Mouse (Mus musculus): ENCODE data around the gene Nkd1. TPM values are rescaled to one million over a fixed set of nuclear protein-coding genes. Genes with fewer than 3 reads are reported as not detected.

Nkd1 gene
- polyA plus RNA-seq, 1 experiment from 2014 or later, result 122 TPM

DNA sequence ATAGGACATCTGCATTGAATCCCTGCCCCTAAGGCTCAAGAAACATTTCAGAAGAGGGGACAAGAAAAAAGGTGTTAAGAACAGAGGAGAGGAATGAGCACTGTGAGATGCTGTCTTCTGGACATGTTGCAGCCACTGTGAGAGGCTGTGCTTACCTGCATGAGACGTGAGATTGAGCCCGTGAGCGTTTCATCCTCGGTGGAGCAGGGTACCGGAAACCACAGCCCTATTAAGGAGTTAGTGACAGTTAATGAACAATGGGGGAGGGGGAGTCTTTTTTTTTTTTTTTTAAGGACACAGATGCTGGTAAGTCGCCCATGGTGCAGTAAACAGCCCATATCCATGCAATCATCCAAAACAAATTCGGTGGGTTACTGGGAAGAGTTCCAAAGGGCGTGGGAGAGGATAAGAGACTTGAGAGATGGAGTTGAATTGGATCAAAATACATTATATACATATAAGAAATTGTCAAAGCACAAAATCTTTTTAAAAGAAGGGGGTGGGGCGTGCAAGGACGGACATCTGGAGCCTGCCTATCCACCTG lies 82.4 kb downstream of the Nkd1 start:
- WGBS, result 4% methylated on average over 10 of the region's 10 CpGs

DNA sequence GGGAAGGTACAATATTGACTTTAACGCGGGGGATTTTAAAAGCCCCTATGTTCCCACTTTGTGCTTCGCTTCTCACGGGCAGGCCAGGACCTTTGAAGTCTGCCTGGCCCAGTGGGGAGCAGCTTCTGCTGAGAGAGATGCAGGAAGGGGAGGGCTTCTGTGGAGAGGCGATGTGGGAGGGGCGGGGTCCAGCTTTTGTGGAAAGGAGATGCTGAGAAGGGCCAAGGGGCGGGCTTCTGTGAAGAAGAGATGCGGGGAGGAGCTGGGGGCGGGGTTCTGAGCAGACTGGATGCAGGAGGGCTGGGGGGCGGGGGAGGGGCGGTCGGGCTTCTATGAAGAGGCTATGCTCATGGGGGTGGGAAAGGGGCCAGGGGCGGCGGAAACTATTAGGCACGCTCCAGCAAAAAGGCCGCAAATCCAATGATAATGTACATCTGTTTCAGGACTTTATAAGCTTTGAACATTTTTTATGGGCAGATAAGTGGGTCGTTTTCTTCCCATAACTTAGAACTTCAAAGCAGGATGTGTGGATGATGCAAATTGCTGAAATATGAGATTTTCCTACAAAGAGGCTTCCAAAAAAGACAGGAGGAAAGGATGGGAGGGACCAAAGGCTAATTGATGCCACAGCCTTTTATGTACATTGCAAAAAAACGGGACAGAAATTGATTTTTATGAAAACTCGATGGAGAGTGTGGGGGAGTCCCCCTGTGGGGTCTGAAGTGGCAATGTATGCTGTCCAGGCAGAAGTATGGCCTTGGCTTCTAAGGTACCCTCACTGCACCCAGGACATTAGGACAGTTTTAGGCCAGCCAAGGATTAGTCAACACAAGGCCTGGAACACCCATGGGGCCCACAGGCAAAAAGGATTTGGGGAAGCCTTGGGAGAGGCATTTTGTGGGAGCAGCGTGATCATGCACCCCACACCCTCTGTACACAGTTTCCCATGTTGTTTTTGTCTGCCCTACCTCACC lies 83.2 kb downstream of the Nkd1 start:
- peak overlapping the region; percentile 30 for H3K4me3 ChIP-seq
- ATAC-seq (ENCODE audit: insufficient number of reproducible peaks, insufficient read depth, low FRiP score, low TSS enrichment, low read depth), result peak; percentile 73
- peak overlapping the region; percentile 62 for H3K4me2 ChIP-seq
- H3K9me3 ChIP-seq, result no peaks in the 10 kb centered on the region
- 6% methylated on average over 20 of the region's 20 CpGs for WGBS
- no peaks in the 10 kb centered on the region for H3K36me3 ChIP-seq
- H3K27me3 ChIP-seq, result no peaks in the 10 kb centered on the region
- peak overlapping the region; percentile 60 for H3K27ac ChIP-seq
- peak overlapping the region; percentile 37; the same call in 1 of the 2 replicates for H3K9ac ChIP-seq
- H3K4me1 ChIP-seq, result peaks cover 30% of the 10 kb centered on the region

More for the DNA sequence above, 82.4 kb downstream of the Nkd1 start:
- Histone ChIP-seq H3K36me3 (no peaks in the 10 kb centered on the region), H3K4me1 (peaks cover 38% of the 10 kb centered on the region), H3K9me3 (no peaks in the 10 kb centered on the region), H3K27ac (0 out of 2 replicates have a peak overlapping the region, but pooled peaks have one; percentile 51), H3K27me3 (no peaks in the 10 kb centered on the region), H3K4me3 (peak overlapping the region; percentile 30), H3K9ac (peak overlapping the region; percentile 37; the same call in 1 of the 2 replicates), H3K4me2 (peak overlapping the region; percentile 62)
- no peak for ATAC-seq (ENCODE audit: insufficient number of reproducible peaks, insufficient read depth, low FRiP score, low TSS enrichment, low read depth)

DNA sequence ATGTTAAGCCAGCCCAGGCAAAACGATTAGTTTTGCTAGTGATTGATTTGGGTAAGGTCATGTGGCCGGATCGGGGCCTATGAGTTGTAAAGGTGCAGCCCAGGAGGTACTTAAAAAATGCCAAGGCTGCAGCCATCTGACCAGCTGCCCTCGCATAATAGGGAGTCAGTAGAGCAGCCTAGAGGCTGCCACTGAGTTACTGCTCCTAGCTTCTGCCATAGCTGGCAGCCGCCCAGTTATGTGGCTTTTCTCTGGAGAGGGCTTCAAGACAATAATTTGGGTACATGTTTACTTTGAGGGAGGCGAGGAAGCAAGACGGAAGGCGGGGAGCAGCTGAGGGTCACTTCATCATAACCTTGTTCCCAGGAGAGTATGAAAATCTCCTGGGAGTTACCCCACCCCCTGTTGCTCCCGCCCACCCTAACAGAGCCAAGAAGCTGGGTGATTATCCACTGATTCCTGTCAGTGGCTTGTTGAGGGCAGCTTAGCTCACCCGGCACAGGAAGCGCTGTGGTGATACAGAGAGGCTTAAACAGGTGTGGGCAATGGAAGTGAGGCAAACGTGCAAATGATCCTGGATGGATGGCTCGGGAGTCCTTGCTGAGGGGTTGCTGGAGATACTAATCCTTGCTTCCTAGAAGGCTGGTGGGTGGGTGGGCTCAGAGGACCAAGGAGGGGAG lies 84.3 kb downstream of the Nkd1 start:
- H3K4me1 ChIP-seq, result peaks cover 30% of the 10 kb centered on the region
- no peak for ATAC-seq (ENCODE audit: insufficient number of reproducible peaks, insufficient read depth, low FRiP score, low TSS enrichment, low read depth)
- H3K9me3 ChIP-seq, result no peaks in the 10 kb centered on the region
- WGBS, result 39% methylated on average over 13 of the region's 13 CpGs
- peak overlapping the region; percentile 60; the same call in 1 of the 2 replicates for H3K27ac ChIP-seq
- no peak overlapping the region for H3K9ac ChIP-seq
- H3K4me2 ChIP-seq, result no peak overlapping the region
- H3K27me3 ChIP-seq, result no peaks in the 10 kb centered on the region
- H3K4me3 ChIP-seq, result no peak overlapping the region
- H3K36me3 ChIP-seq, result no peaks in the 10 kb centered on the region

DNA sequence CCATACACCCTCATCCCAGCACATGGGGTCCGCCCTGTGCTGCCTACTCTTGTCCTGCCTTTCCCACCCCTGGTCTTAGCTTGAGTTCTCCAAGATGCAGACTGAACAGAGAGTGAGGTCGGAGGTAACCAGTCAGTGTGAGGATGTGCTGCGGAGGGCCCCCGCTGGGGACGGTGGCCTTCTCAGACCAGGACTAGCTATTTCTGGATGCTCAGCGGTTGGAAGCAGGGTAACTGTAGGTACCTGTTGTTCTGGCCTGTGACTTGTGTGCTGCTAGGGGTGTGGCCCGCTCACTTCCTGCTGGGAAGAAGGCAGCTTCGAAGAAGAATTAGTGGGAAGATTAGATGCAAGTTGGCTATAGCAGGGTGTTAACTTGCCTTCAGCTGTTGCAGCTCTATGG lies 87.9 kb downstream of the Nkd1 start:
- H3K4me3 ChIP-seq, result no peak overlapping the region
- H3K4me2 ChIP-seq, result no peak overlapping the region
- H3K4me1 ChIP-seq, result peaks cover 25% of the 10 kb centered on the region
- no peak for ATAC-seq (ENCODE audit: insufficient number of reproducible peaks, insufficient read depth, low FRiP score, low TSS enrichment, low read depth)
- H3K36me3 ChIP-seq, result no peaks in the 10 kb centered on the region
- H3K27me3 ChIP-seq, result no peaks in the 10 kb centered on the region
- no peak overlapping the region for H3K9ac ChIP-seq
- WGBS, result 80% methylated on average over 8 of the region's 8 CpGs
- no peak overlapping the region for H3K27ac ChIP-seq
- H3K9me3 ChIP-seq, result no peaks in the 10 kb centered on the region

DNA sequence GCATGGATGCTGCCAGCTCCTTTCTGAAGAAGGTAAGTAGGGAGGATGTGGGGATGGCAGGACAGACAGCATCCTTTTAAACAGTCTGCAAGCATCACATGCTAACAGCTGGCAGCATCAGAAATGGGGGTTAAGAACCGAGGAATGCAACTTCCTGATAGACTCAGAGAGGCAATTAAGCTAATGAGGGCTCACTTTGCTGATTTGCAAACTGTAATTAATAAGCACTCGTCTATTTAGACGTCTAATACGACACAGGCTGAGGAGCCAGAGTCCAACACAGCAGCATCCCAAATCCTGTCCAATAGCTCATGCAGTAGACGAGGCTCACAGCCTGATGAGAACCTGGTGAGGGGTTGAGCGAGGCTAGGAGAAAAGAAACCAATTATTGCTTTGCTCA lies 89.1 kb downstream of the Nkd1 start:
- no peaks in the 10 kb centered on the region for H3K27me3 ChIP-seq
- H3K9ac ChIP-seq, result no peak overlapping the region
- no peaks in the 10 kb centered on the region for H3K9me3 ChIP-seq
- WGBS, result 41% methylated on average over 6 of the region's 6 CpGs
- H3K4me1 ChIP-seq, result peaks cover 14% of the 10 kb centered on the region
- no peaks in the 10 kb centered on the region for H3K36me3 ChIP-seq
- H3K4me3 ChIP-seq, result no peak overlapping the region
- no peak overlapping the region for H3K4me2 ChIP-seq
- no peak for ATAC-seq (ENCODE audit: insufficient number of reproducible peaks, insufficient read depth, low FRiP score, low TSS enrichment, low read depth)
- H3K27ac ChIP-seq, result no peak overlapping the region

DNA sequence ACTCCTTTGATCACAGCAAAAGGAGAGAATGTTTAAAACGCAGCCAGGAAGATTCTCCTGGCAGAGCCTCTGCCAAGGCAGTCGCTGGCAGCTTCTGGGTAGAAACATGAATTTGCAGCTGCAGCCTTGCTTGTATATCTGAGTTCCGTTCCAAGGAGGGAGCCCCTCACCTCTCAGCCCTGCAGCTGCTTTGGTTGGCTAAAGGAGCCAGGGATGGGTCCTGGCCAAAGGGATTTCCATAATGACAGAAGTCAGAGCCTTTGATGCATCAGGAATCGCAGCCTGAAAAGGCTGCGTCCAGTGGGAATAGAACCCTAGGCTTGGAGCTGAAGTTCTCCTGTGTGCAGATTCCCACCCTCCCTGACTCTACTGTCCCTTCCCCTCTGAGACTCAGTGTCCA lies 93.8 kb downstream of the Nkd1 start:
- no peak for ATAC-seq (ENCODE audit: insufficient number of reproducible peaks, insufficient read depth, low FRiP score, low TSS enrichment, low read depth)
- no peak overlapping the region for H3K27ac ChIP-seq
- no peak overlapping the region for H3K9ac ChIP-seq
- H3K4me1 ChIP-seq, result peaks cover 7% of the 10 kb centered on the region; the same call in 1 of the 2 replicates
- no peaks in the 10 kb centered on the region for H3K9me3 ChIP-seq
- no peak overlapping the region for H3K4me3 ChIP-seq
- H3K27me3 ChIP-seq, result peaks cover 5% of the 10 kb centered on the region; the same call in 1 of the 2 replicates
- 72% methylated on average over 5 of the region's 5 CpGs for WGBS
- no peaks in the 10 kb centered on the region for H3K36me3 ChIP-seq
- H3K4me2 ChIP-seq, result no peak overlapping the region

DNA sequence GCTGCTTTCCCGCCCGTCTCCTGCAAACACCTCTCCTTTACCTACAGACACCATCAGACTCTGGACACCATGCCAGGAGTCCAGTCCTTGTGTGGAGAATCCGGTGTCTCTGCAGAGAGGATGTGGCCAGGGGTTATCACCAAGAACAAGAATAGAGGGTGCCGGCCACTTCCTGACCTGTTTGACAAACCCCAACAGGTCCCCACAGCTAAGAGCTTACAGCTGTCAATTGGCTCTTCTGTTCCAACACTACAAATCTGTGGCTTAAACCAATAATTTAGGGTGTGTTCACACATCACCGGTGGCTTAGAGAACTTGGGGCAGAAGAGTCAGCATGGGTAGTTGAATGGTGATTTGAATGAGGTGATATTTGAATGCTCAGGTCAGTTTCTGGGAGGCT lies 97.5 kb downstream of the Nkd1 start:
- H3K9ac ChIP-seq, result no peak overlapping the region
- ATAC-seq (ENCODE audit: insufficient number of reproducible peaks, insufficient read depth, low FRiP score, low TSS enrichment, low read depth), result no peak
- no peaks in the 10 kb centered on the region for H3K9me3 ChIP-seq
- peaks cover 16% of the 10 kb centered on the region for H3K27me3 ChIP-seq
- no peak overlapping the region for H3K4me3 ChIP-seq
- H3K27ac ChIP-seq, result no peak overlapping the region
- H3K4me1 ChIP-seq, result no peaks in the 10 kb centered on the region
- 83% methylated on average over 5 of the region's 5 CpGs for WGBS
- H3K36me3 ChIP-seq, result no peaks in the 10 kb centered on the region
- H3K4me2 ChIP-seq, result no peak overlapping the region

DNA sequence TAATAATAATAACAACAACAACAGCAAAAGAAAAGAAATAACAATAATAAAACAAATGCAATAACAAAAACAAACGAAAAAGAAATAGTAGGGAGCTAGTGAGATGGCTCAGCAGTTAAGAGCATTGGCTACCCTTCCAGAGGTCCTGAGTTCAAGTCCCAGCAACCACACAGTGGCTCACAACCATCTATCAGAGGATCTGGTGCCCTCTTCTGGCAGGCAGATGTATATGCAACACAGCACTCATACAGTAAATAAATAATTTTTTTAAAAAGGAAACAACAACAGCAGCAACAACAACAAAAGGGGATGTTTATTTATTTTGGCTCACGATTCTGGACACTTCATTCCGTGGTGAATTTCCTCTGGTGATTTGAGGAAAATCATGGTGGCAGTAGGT lies 98.4 kb downstream of the Nkd1 start:
- no peaks in the 10 kb centered on the region for H3K36me3 ChIP-seq
- H3K27me3 ChIP-seq, result peaks cover 16% of the 10 kb centered on the region
- H3K9ac ChIP-seq, result no peak overlapping the region
- no peak overlapping the region for H3K4me3 ChIP-seq
- H3K4me2 ChIP-seq, result no peak overlapping the region
- no peaks in the 10 kb centered on the region for H3K9me3 ChIP-seq
- no peak overlapping the region for H3K27ac ChIP-seq
- no peaks in the 10 kb centered on the region for H3K4me1 ChIP-seq
- ATAC-seq (ENCODE audit: insufficient number of reproducible peaks, insufficient read depth, low FRiP score, low TSS enrichment, low read depth), result no peak
- WGBS, result 71% methylated on average over 3 of the region's 3 CpGs

DNA sequence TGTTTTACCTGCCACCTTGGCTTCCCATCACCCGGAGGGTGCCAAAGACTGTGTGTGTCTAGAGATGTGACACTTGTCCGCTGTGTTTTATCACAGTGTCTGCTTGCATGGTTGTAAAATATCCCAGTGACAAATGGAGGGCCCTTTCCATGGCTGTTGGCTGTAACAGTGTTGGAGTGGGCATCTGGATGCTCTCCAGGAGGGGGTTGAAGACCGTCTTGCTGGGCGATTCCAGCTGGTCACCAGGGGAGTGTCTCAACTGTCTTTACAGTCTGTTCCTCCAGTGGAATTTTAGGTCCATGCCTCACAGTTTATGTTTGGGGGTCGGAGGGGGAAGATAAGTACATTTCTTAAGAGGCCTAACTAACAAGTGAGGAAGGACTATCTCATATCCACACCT lies 99.8 kb downstream of the Nkd1 start:
- Histone ChIP-seq H3K9ac (no peak overlapping the region), H3K27ac (no peak overlapping the region), H3K9me3 (no peaks in the 10 kb centered on the region), H3K4me1 (no peaks in the 10 kb centered on the region), H3K27me3 (peaks cover 30% of the 10 kb centered on the region), H3K4me2 (no peak overlapping the region), H3K36me3 (no peaks in the 10 kb centered on the region), H3K4me3 (no peak overlapping the region)
- no peak for ATAC-seq (ENCODE audit: insufficient number of reproducible peaks, insufficient read depth, low FRiP score, low TSS enrichment, low read depth)
- 67% methylated on average over 5 of the region's 5 CpGs for WGBS

DNA sequence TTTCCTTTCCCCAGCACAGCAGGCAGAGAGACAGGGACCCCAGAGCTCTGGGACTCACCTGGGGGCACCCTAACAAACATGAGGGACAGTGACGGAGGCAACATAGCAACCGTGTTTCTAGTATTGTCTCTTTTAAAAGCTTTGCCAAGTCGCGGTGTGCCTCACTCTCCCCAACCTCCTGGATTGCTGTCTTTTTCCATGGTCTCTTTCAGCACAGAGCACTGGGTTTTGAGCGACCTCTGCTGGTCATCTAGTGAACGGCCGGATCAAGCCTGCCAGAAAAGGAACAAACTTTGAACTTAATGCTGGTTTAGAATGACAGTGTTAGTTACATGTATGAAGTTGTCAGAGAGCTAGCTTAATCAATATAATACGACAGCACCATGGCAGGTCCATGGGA lies 100.3 kb downstream of the Nkd1 start:
- Histone ChIP-seq H3K36me3 (no peaks in the 10 kb centered on the region), H3K9ac (no peak overlapping the region), H3K4me1 (no peaks in the 10 kb centered on the region), H3K27me3 (peaks cover 35% of the 10 kb centered on the region), H3K27ac (no peak overlapping the region), H3K9me3 (no peaks in the 10 kb centered on the region), H3K4me3 (no peak overlapping the region), H3K4me2 (0 out of 2 replicates have a peak overlapping the region, but pooled peaks have one; percentile 24)
- no peak for ATAC-seq (ENCODE audit: insufficient number of reproducible peaks, insufficient read depth, low FRiP score, low TSS enrichment, low read depth)
- WGBS, result 1% methylated on average over 8 of the region's 8 CpGs

DNA sequence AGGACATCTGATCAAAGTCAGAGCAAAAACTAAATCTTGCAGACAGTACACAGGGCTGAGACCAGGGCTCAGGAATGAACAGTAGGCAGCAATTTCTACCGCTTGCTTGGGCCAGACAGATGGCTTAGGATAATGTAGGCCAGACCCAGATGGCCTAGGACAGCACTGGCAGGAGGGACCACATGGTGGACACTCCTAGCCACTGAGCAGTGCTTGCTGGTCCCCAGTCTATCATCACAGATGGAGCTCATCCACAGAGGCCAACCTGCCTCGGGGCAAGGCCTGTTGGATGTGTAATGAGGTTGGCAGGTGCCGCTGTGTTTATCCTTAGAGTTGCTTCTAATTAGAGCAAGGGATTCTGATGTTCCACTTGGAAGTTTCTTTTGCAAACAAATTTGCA lies 102.2 kb downstream of the Nkd1 start:
- Histone ChIP-seq H3K4me3 (no peak overlapping the region), H3K36me3 (no peaks in the 10 kb centered on the region), H3K27me3 (peaks cover 38% of the 10 kb centered on the region), H3K27ac (no peak overlapping the region), H3K4me2 (no peak overlapping the region), H3K4me1 (peaks cover 12% of the 10 kb centered on the region), H3K9ac (no peak overlapping the region), H3K9me3 (no peaks in the 10 kb centered on the region)
- WGBS, result 68% methylated on average over 3 of the region's 3 CpGs
- ATAC-seq (ENCODE audit: insufficient number of reproducible peaks, insufficient read depth, low FRiP score, low TSS enrichment, low read depth), result no peak

Measured in embryonic facial prominence, embryonic 13.5 days (tissue).